Mouse (Mus musculus) erythroblast, embryonic 14.5 days (primary cell): Measurements from ENCODE around the gene Cptp.

ENCODE experiments used
- GATA1 ChIP-seq: IDR thresholded peaks from 2 replicates; pipeline ENCODE4 v1.6.1; 2012; ENCODE audit warnings: low read length, inconsistent platforms, mixed read lengths
- TAL1 ChIP-seq: IDR thresholded peaks from 3 replicates; pipeline ENCODE4 v1.6.1; 2012; ENCODE audit warnings: low read length, inconsistent platforms, mixed read lengths

DNA sequence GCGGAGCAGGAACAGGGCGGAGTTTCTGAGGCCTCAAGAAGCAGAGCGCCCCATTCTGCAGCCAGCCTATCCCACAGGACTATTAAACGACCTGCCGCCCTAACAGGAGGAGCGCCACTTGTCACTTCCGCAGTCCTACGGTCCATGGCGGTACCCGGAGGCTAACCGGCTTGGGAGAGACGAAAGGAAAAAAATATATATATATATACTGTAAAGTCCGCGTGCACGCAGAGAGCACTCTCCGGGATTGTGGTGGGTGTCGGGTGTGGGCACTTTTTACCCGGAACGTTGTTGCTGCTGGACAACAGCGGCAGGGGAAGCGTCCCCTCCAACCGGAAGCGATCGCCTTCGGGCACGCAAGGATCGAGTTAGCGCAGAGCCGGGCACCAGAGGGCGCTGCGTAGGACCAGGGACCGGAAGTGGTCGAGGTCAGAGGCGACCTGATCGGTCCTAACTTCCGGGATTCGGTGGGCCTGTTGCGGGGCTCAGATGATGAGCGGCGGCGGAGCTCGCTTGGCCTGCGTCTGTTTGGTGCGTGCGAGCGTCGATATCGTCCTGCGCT is 38.0 kb downstream of the Cptp start, which contains the start of gene Aurkaip1:
- TF ChIP-seq GATA1 (no peak), TAL1 (no peak)
